Mouse (Mus musculus): ENCODE measurements around the gene Lmod3.

DNA sequence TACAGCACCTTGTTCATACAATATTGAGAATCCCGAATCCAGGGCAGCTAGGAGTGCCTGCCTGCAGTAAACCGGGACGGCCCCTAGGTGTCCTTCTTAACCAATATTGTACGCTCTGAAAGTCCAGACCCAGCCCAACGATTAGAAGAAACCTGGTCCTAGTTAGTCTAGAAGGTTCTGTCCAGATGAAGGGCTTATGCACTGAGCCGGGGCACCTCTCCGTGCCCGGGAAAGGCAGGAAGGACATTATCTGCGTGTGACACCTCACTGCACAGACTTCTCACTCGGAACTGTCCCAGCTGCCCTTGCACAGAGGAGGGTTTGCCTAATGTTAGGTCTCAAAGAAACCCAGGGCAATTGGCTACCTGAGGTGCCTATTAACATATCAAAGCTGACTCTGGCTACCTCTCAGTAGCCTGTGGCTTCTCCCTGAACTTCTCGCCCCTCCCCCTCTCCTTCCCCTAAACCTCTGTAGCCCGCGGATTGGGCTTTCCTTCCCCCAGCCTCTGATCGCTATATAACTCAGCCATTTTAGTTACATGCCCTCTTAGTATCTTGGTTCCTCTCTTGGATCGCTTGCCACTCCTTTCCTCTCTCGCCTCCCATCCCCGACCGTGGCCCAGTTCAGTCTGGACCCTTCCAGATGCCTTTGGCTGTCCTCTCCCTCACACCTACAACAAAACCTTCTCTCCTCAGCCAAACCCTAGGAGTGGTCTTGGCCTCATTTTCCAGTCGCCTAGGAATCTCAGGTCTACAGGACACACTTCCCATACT is 25.6 kb upstream of the Lmod3 start:
- TF ChIP-seq POLR2A (IDR thresholded peaks at IDR 0.05; ENCODE audit: control insufficient read depth, extremely low read depth, insufficient read depth, low read length, poor library complexity), result no peak
- no peak for TF ChIP-seq CTCF (IDR thresholded peaks at IDR 0.05; ENCODE audit: borderline replicate concordance, control insufficient read depth, extremely low read depth, insufficient read depth, low read length, poor library complexity)
